Mouse (Mus musculus) kidney, postnatal 4 days (tissue): ENCODE measurements around the gene Nabp1.
"Not testable (repeated sequence)": the region's sequence is repeated elsewhere in the genome, so short reads cannot be mapped to it uniquely, and the experiment has no call there.

ENCODE experiments used
- DNase-seq, 2 experiments: peaks; one replicate each; pipeline ENCODE4 v3.0.0; 2021; ENCODE audit warnings: mixed read lengths in 2 of 2

Gene Nabp1

DNA sequence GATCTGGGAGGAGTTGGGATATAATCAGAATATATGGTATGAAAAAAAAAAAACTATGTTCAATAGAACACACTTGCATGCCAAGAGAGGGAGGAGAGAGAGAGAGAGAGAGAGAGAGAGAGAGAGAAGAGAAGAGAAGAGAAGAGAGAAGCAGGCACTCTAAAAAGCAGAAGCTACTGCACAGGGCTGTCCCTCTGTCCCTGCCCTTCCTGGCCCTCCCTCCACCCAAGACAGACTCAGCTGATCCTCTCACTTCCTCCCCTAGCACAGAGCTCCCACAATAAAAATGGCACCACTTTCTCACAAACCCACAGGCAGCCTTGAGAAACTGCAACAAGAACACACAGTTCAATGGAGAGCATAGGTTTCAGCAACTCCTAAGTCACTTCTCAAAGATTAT, 2.2 kb upstream of the Nabp1 start:
- no peak for DNase-seq

DNA sequence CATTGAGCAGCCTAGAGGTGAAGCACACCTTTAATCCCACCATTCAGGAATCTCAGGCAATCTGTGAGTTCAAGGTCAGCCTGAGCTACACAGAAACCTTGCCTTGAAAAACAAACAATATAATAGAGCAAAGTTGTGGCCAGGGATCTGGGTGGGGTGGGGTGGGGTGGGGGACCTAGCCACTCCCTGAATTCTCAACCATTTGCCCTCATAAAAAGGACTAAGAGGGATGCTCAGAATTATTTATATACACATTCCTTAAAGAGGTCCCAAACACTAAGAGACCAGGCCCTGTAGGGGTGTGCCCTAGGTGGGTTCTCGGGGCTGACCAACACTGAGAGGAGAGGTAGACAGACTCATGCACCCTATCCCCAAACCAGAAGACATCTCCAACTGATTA, 1.5 kb upstream of the Nabp1 start:
- DNase-seq = no peak

DNA sequence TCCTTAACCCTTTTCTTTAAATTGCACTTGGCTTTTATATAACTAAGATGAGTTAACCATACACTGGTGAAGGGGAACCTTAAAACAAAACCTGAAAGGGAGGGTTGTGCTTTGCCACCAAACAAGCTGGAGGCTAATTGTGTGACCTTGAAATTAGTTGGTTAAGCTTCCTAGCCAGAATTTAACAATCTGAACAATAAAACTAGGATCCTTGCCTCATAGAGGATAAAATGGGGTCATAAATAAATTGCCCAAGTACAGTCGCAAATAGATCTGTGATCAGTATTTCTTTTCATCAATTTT, 753 bp upstream of the Nabp1 start:
- DNase-seq = no peak

GRCm38 (mm10) chr1:51477656-51478081, 556 bp downstream of the Nabp1 start:
- peak; percentile 49 to 69 for DNase-seq

DNA sequence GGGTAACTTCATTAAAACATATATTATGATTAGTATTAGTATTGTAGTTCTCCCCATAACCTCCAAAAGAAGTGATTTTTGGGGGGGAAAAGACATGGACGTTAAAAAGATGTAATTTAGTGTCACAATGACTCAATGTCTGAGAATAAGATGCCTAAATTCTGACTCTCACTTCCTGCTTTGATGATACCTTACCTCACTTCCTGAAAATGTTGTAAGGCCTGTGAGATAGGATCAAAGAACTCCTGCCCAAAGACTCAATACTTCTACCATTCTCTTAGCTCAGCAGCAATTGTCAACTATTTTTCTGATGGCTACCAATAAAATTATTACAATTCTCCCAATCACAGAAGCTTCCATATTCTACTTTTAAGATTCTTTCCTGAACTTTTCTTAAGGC, 1.8 kb downstream of the Nabp1 start:
- no peak for DNase-seq

DNA sequence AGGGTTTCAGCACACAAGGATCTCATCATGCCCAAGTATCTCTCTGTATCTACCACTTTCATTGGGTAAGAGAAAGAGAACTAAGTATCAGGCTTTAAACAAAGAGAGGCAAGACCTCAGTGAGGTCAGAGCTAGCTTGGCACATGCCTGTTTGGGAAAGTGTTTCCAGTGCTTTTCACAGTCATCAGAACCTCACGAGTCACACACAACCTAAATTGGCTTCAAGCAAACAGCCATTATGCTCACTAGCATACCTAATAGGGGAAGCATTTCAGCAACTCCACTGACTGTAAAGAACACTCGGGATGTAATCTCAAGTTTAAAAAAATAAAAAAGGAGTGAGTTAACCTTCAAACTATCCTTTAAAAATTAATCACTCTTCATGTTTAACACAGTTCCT, 10.1 kb downstream of the Nabp1 start:
- DNase-seq = peak in 1 of 2 experiments; percentile 5

GRCm38 (mm10) chr1:51467181-51467580, 11.0 kb downstream of the Nabp1 start:
- no peak for DNase-seq

DNA sequence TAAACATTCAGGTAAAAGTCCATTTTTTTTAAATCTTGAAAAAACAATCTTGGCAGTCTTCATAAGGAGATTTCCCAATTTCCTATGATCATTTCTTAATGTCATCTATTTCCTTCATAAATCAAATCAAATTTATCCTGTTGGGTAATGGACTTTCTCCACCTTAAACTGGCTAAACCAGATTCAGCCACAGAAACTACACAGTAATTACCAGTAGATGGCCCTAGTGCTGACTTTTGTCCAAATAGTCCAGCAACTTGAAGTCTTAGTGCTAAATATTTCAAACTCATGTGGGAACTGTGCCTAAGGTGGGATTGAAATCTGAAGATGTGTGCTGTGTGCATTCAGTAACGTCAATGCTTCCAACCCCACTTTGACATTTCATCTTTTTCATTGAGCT, 11.8 kb downstream of the Nabp1 start:
- DNase-seq = peak in 1 of 2 experiments; percentile 11

DNA sequence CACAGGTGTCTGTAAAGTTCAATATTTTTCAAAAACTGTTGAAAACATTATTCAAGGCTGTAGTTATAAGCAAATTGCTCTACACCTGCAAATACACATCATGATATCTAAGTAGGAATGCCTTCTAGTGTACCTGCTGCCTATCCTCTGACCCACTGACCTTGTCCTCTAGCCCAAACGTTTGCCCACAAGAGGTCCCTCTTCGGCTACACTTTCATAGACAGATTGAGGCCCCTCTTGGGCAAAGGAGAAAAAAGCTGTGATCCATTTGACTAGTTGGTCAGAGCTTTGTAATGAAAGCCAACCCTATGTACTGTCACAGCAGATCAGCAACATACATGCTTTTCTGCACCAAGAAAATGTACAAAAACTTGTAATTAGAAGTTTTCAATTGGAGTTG, 12.9 kb downstream of the Nabp1 start:
- no peak for DNase-seq

DNA sequence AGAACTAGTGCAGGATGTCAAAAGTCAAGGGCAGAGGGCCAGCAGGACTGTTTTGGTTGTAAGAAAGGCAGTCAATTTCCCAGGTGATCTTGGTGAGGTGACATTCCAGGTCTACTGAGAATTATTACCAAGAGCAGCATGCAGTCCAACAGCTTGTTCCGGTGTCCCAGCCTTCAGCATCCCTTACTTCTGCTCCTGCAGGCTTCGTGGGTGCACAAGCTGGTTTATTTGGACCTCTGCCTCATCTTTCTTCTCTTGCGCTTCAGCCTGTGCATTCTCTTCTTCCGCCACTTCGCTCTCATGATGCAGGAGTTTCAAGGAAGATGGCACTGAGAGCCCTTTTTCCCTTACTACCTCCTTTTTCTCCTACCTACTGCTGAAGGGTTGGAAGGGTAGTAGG, 15.2 kb downstream of the Nabp1 start:
- no peak for DNase-seq

DNA sequence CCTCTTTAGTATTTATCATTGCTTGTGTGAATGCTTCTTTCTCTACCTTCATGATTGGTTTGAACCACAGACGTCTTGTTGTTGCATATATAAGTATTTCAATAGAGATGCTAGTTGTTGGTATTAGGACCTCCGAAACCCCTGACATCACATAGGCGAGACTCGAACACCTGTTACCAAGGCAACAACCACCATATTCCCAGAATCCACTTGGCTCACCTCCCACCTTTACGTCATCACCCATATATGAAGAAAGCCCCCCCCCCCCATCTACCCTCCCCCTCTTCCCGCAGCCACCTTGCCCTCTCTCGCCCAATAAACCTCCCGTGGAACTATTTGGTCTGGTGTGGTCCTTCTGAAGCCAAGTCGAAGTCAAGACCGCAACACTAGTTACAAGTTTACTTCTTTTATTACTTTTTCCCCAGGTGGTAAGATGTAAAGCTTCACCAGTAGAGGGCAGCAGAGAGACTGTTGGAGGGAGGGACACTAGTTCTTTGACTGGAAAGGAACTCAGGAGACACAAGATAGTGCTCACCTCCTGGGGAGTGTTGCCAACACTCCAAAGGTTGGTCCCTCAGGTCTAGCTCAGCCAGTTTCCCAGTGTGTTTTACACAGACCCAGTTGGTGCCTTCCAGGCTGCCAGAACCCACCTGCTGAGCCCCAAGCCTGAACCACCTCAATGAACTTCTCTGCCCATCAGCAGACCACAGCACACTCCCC, 19.3 kb downstream of the Nabp1 start:
- DNase-seq = peak in 1 of 2 experiments; percentile 15

DNA sequence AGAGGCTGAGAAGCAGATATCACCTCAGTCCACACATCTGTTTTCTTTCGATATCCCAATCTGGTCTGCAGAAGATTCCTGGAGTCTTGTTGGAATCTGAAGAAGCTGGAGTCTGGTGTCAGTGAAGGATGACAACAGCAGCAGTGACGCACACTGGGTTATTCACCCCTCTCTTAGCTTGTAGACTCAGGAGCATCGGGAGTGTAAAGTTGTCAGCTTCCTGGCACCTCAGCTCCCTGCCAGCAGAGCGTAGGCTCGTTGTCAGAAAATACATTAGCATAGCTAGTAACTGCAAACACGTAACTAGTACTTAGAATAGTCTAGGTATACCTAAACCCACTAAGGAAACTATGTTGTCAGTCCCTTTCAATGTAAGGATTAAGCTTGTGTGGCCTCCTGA, 20.1 kb downstream of the Nabp1 start:
- DNase-seq = no peak

DNA sequence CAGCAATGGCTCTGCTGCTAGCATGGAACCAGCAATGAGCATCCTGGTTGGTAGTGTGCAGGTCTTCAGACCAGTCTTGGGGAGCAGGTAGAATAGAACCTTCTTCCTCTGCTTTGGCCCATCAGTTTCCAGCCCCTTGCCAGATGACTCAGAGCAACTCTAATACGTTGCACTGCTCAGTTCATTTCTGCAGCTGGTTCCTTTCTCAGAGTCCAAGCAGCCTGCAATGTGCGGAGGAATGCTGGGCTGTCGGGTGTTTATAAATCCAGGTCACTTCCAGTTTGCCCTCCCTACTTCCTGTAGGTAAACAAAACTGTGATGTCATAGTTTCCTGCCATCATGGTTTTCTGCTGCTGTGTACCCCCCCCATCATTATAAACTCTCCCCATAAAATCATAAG, 21.0 kb downstream of the Nabp1 start:
- DNase-seq = no peak

- no peak for DNase-seq
Observed at GRCm38 (mm10) chr1:51448789-51449188, 29.4 kb downstream of the Nabp1 start.

GRCm38 (mm10) chr1:51445854-51446460, 32.3 kb downstream of the Nabp1 start:
- peak; percentile 45 to 60 for DNase-seq

DNA sequence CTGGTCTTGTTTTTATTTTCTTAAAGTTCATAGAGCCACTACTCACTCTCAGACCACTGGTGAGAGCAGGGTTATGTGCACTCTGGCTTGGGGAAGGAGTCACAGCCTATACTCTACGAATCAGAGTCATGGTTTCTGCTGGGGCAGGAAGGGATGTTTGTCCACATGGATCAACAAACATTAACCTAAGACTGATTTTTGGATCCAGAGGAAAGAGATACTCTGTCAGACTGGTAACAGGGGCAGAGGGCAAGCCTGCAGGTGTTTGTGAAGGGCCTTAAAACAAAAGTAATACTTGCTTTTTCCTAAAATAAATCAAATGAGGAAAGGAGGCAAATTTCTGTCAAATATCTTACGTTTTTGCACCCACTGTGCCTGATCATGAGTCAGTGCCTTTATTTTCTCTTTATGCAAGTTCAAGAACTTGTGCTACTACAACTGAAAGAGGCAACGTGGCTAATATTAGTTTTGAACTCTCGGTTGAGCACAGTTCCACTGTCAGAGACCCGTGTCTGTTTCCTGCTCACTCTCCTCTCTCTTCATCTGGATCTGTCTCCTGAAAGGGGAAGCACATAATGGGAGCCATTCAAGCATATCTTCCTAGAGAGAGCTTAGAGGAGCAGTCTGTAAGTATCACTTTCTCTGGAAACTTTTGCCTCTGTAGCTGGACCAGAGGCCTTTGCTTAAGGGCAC, 32.9 kb downstream of the Nabp1 start:
- DNase-seq = no peak

DNA sequence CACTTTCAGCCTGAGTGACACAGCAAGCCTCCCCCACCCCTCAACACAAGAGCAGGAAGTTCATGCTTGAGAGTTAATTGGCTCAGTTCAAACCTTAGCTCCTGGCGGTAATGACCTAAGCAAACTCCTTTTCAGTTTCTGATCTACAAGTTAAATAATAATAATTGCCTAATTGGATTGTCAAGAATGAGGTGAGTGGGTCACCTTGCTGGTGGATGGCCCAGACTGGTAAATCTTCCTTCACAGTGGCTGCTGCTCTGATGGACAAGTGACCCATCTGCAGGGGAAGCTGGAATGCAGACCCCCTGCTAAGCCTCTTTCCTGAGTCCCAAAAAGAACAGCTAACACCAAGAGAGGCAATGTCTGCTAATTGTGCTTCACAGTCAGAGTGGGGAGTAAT, 48.5 kb downstream of the Nabp1 start:
- DNase-seq = no peak

GRCm38 (mm10) chr1:51426298-51426697, 51.9 kb downstream of the Nabp1 start:
- DNase-seq = no peak

- DNase-seq = not testable (repeated sequence)
Observed at GRCm38 (mm10) chr1:51421029-51421428, 57.2 kb downstream of the Nabp1 start.

DNA sequence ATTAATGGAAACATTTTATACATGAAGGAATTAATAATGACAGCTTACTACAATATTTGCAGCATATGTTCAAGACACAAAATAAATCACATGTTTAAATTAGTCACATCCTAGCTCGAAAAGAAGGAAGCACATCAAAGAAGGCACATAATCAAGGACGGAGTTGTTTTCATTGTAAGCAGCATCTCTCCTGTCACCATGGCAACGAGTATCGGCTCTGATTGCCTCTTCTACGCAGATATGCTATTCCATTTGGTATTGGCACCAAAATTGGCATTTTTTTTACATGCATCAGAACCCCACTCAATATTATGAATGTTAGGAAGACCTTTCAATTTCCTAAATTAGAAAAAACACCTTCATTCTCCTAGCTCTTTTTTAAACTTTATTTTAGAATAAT, 59.5 kb downstream of the Nabp1 start:
- DNase-seq = no peak
